Mouse (Mus musculus): Measurements from ENCODE around the gene Acoxl. TPM values are rescaled to one million over a fixed set of nuclear protein-coding genes. Genes with fewer than 3 reads are reported as not detected.

The Acoxl gene
- polyA plus RNA-seq, 1 experiment = not detected

DNA sequence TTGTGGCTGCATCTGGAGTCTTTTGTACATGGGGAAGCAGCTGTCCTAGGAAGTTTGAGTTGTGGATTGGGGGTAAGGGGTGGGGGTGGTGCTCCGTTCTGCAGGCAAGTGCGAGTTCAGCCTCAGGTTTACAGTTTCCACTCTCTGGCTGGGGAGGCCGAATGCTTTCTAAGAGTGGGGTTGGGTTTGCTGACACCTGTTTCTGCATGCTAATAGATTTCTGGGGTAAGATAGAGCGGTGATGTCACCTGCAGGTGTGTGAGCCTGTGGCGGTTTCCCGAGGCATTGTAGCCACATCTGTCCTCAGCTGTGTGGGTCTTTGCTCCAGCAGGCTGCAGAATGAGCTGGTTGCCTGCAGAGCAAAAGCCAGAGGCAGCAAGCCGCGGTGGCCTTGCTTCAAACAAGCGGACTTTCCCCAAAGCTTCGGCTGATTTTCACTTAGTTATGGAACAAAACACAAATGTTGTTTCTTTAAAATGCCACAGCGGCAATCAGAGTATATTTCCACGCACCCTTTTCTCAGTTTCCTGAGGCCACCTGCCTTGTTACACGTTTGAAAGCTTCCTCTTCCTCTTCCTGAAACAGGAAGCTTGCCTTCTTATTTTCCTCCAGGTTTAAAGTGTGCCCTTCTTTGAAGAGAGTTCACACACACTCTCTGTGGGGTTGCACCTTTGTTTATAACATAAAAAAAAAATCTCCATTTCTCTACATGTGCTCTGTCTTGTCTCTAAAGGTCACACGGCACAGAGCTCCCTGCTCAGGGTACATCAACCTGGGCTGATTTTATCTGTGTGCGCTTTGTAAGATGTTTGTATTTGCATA lies 89.0 kb downstream of the Acoxl start:
- 46% methylated on average over 15 of the region's 15 CpGs for WGBS
- no peak overlapping the region for H3K4me3 ChIP-seq (ENCODE audit: insufficient read depth, low read depth, low read length)
- TF ChIP-seq POLR2A (IDR thresholded peaks at IDR 0.05; ENCODE audit: insufficient read depth, low read depth, low read length) (no peak), CTCF (IDR thresholded peaks at IDR 0.05; ENCODE audit: insufficient read depth, low read depth, low read length) (no peak)

GRCm38 (mm10) chr2:127928279-127928678 lies 89.6 kb downstream of the Acoxl start:
- no peak for TF ChIP-seq CTCF (IDR thresholded peaks at IDR 0.05; ENCODE audit: insufficient read depth, low read depth, low read length)
- no peak for TF ChIP-seq POLR2A (IDR thresholded peaks at IDR 0.05; ENCODE audit: insufficient read depth, low read depth, low read length)
- Histone ChIP-seq H3K4me3 (ENCODE audit: insufficient read depth, low read depth, low read length) (no peak overlapping the region), H3K27ac (ENCODE audit: insufficient read depth, low read depth, low read length) (no peak overlapping the region), H3K4me1 (ENCODE audit: control insufficient read depth, insufficient read depth, low read length) (peaks cover 10% of the 10 kb centered on the region)
- 58% methylated on average over 5 of the region's 5 CpGs for WGBS

More for the DNA sequence above, 89.0 kb downstream of the Acoxl start:
- Histone ChIP-seq H3K27ac (ENCODE audit: insufficient read depth, low read depth, low read length) (no peak overlapping the region), H3K4me1 (ENCODE audit: control insufficient read depth, insufficient read depth, low read length) (peaks cover 12% of the 10 kb centered on the region)

- Histone ChIP-seq H3K4me1 (ENCODE audit: control insufficient read depth, insufficient read depth, low read length) (peaks cover 10% of the 10 kb centered on the region), H3K4me3 (ENCODE audit: insufficient read depth, low read depth, low read length) (no peak overlapping the region), H3K27ac (ENCODE audit: insufficient read depth, low read depth, low read length) (no peak overlapping the region)
- 69% methylated on average over 4 of the region's 4 CpGs for WGBS
- no peak for TF ChIP-seq POLR2A (IDR thresholded peaks at IDR 0.05; ENCODE audit: insufficient read depth, low read depth, low read length)
- no peak for TF ChIP-seq CTCF (IDR thresholded peaks at IDR 0.05; ENCODE audit: insufficient read depth, low read depth, low read length)
Observed at GRCm38 (mm10) chr2:127928871-127929270, 90.2 kb downstream of the Acoxl start.

DNA sequence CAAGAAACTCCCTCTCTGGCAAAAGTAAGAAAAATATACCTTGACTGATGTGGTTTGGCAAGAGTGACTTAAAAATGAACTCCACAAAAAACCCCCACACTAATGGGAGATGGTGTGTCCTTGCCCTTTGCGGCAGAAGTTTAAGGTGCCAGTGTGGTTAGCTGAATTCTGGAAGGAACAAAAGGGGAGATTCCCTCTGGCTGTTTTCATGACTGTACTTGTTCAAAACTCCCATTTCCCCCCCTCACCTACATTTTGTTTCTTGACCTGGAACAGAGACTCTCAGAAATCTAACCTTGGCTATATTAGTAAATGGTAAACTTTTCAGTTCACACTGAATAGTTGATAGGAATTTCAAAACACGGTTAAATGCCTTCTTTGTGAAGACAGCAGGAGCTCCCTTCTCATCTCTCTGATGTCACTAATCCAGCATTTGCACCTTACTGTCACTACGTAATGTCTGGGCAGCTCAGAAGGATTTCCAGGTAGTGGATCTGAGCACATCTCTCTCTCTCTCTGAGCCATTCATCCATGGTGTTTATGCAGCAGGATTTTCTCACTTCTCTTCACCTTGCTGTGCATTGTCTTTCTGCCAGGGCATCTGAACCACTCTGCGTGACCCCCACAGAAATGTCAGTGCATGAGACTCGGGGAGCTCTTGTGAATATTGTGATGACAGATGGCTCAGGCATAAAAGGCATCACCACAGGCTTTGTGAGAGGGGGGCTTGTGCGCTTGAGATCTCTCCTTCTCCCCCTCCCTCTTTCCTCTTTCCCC lies 91.5 kb downstream of the Acoxl start:
- 85% methylated on average over 6 of the region's 6 CpGs for WGBS
- TF ChIP-seq POLR2A (IDR thresholded peaks at IDR 0.05; ENCODE audit: insufficient read depth, low read depth, low read length) (no peak), CTCF (IDR thresholded peaks at IDR 0.05; ENCODE audit: insufficient read depth, low read depth, low read length) (no peak)
- Histone ChIP-seq H3K27ac (ENCODE audit: insufficient read depth, low read depth, low read length) (no peak overlapping the region), H3K4me1 (ENCODE audit: control insufficient read depth, insufficient read depth, low read length) (peaks cover 10% of the 10 kb centered on the region), H3K4me3 (ENCODE audit: insufficient read depth, low read depth, low read length) (no peak overlapping the region)

GRCm38 (mm10) chr2:127931576-127931975 lies 92.9 kb downstream of the Acoxl start:
- H3K4me1 ChIP-seq (ENCODE audit: control insufficient read depth, insufficient read depth, low read length) = peaks cover 10% of the 10 kb centered on the region
- TF ChIP-seq POLR2A (IDR thresholded peaks at IDR 0.05; ENCODE audit: insufficient read depth, low read depth, low read length) (no peak), CTCF (IDR thresholded peaks at IDR 0.05; ENCODE audit: insufficient read depth, low read depth, low read length) (no peak)
- no peak overlapping the region for H3K4me3 ChIP-seq (ENCODE audit: insufficient read depth, low read depth, low read length)
- 72% methylated on average over 4 of the region's 4 CpGs for WGBS
- no peak overlapping the region for H3K27ac ChIP-seq (ENCODE audit: insufficient read depth, low read depth, low read length)

GRCm38 (mm10) chr2:127933531-127933931 lies 94.9 kb downstream of the Acoxl start:
- Histone ChIP-seq H3K4me3 (ENCODE audit: insufficient read depth, low read depth, low read length) (no peak overlapping the region), H3K27ac (ENCODE audit: insufficient read depth, low read depth, low read length) (no peak overlapping the region), H3K4me1 (ENCODE audit: control insufficient read depth, insufficient read depth, low read length) (peaks cover 4% of the 10 kb centered on the region)
- TF ChIP-seq POLR2A (IDR thresholded peaks at IDR 0.05; ENCODE audit: insufficient read depth, low read depth, low read length) (no peak), CTCF (IDR thresholded peaks at IDR 0.05; ENCODE audit: insufficient read depth, low read depth, low read length) (no peak)
- 32% methylated on average over 3 of the region's 3 CpGs for WGBS

GRCm38 (mm10) chr2:127937079-127937478 lies 98.4 kb downstream of the Acoxl start:
- H3K27ac ChIP-seq (ENCODE audit: insufficient read depth, low read depth, low read length) = no peak overlapping the region
- no peaks in the 10 kb centered on the region for H3K4me1 ChIP-seq (ENCODE audit: control insufficient read depth, insufficient read depth, low read length)
- TF ChIP-seq CTCF (IDR thresholded peaks at IDR 0.05; ENCODE audit: insufficient read depth, low read depth, low read length) = no peak
- no peak for TF ChIP-seq POLR2A (IDR thresholded peaks at IDR 0.05; ENCODE audit: insufficient read depth, low read depth, low read length)
- WGBS = 89% methylated on average over 3 of the region's 3 CpGs
- no peak overlapping the region for H3K4me3 ChIP-seq (ENCODE audit: insufficient read depth, low read depth, low read length)

GRCm38 (mm10) chr2:127939206-127939605 lies 100.5 kb downstream of the Acoxl start:
- TF ChIP-seq POLR2A (IDR thresholded peaks at IDR 0.05; ENCODE audit: insufficient read depth, low read depth, low read length) = no peak
- no peak for TF ChIP-seq CTCF (IDR thresholded peaks at IDR 0.05; ENCODE audit: insufficient read depth, low read depth, low read length)
- WGBS = 98% methylated on average over 2 of the region's 2 CpGs
- H3K4me3 ChIP-seq (ENCODE audit: insufficient read depth, low read depth, low read length) = no peak overlapping the region
- no peak overlapping the region for H3K27ac ChIP-seq (ENCODE audit: insufficient read depth, low read depth, low read length)
- H3K4me1 ChIP-seq (ENCODE audit: control insufficient read depth, insufficient read depth, low read length) = no peaks in the 10 kb centered on the region

DNA sequence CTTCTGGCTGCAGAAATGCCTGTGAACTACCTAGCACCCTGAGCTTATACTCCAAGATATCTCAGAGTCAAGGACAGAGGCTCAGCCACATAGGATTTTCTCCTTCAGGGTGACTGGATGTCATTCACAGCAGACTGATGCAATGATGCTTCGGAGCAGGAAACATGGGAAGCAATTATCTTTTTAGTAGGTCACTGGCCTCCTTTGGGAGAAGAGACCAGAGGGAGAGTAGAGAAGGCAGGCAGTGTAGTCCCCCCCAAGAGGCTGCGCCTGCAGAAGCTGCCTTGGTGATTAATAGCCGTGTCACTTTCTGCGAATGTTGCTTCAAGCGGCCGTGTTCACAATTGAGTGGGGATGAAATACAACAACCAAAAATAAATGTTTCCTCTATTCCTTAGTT lies 121.9 kb downstream of the Acoxl start:
- H3K4me3 ChIP-seq (ENCODE audit: insufficient read depth, low read depth, low read length) = no peak overlapping the region
- peak overlapping the region; percentile 57 for H3K27ac ChIP-seq (ENCODE audit: insufficient read depth, low read depth, low read length)
- H3K4me1 ChIP-seq (ENCODE audit: control insufficient read depth, insufficient read depth, low read length) = peaks cover 11% of the 10 kb centered on the region
- 13% methylated on average over 6 of the region's 6 CpGs for WGBS
- no peak for TF ChIP-seq CTCF (IDR thresholded peaks at IDR 0.05; ENCODE audit: insufficient read depth, low read depth, low read length)
- no peak for TF ChIP-seq POLR2A (IDR thresholded peaks at IDR 0.05; ENCODE audit: insufficient read depth, low read depth, low read length)

Data from olfactory bulb, adult 2 months (tissue).